Mouse (Mus musculus): ENCODE measurements around the gene Gm20604. TPM values are rescaled to one million over a fixed set of nuclear protein-coding genes. Genes with fewer than 3 reads are reported as not detected.

The Gm20604 gene
- polyA plus RNA-seq, 2 experiments: 20.4 to 23.1 TPM

- Histone ChIP-seq H3K9ac (ENCODE audit: low read depth, low read length, severe bottlenecking) (peak overlapping the region; percentile 87), H3K4me1 (ENCODE audit: control insufficient read depth, insufficient read depth, low read length) (peaks cover 43% of the 10 kb centered on the region), H3K4me2 (replicated peaks; ENCODE audit: low read depth, low read length, severe bottlenecking) (peak overlapping the region; percentile 94), H3K9me3 (ENCODE audit: control insufficient read depth, low read length) (no peaks in the 10 kb centered on the region), H3K4me3 (replicated peaks; ENCODE audit: low read length) (peak overlapping the region; percentile 75), H3K27ac (replicated peaks; ENCODE audit: low read depth, low read length) (peak overlapping the region; percentile 71), H3K27me3 (ENCODE audit: control insufficient read depth, insufficient read depth, low read length) (no peaks in the 10 kb centered on the region), H3K36me3 (ENCODE audit: control insufficient read depth, insufficient read depth, low read length) (no peaks in the 10 kb centered on the region)
- WGBS: 8% methylated on average over 4 of the region's 4 CpGs
- ATAC-seq (ENCODE audit: low FRiP score, low read depth) (no peak), DNase-seq (ENCODE audit: low spot score) (peak; percentile 46)
- TF ChIP-seq POLR2A (IDR thresholded peaks at IDR 0.05; ENCODE audit: borderline replicate concordance, extremely low read depth, insufficient read depth, insufficient read length): no peak
These were observed 55.4 kb downstream of the Gm20604 start for GRCm38 (mm10) chr12:102703111-102703412.

- Histone ChIP-seq H3K4me3 (replicated peaks; ENCODE audit: low read length) (peak overlapping the region; percentile 75), H3K9me3 (ENCODE audit: control insufficient read depth, low read length) (no peaks in the 10 kb centered on the region), H3K4me1 (ENCODE audit: control insufficient read depth, insufficient read depth, low read length) (peaks cover 47% of the 10 kb centered on the region), H3K27me3 (ENCODE audit: control insufficient read depth, insufficient read depth, low read length) (no peaks in the 10 kb centered on the region), H3K27ac (replicated peaks; ENCODE audit: low read depth, low read length) (peak overlapping the region; percentile 71), H3K36me3 (ENCODE audit: control insufficient read depth, insufficient read depth, low read length) (no peaks in the 10 kb centered on the region), H3K4me2 (replicated peaks; ENCODE audit: low read depth, low read length, severe bottlenecking) (peak overlapping the region; percentile 94), H3K9ac (ENCODE audit: low read depth, low read length, severe bottlenecking) (peak overlapping the region; percentile 87; the same call in 1 of the 2 replicates)
- 6% methylated on average over 15 of the region's 15 CpGs for WGBS
- DNase-seq (ENCODE audit: low spot score) (peak; percentile 82), ATAC-seq (ENCODE audit: low FRiP score, low read depth) (no peak)
- no peak for TF ChIP-seq POLR2A (IDR thresholded peaks at IDR 0.05; ENCODE audit: borderline replicate concordance, extremely low read depth, insufficient read depth, insufficient read length)
These were observed 55.9 kb downstream of the Gm20604 start for GRCm38 (mm10) chr12:102702356-102703110.

GRCm38 (mm10) chr12:102701691-102702207 is 56.7 kb downstream of the Gm20604 start:
- ATAC-seq (ENCODE audit: low FRiP score, low read depth): no peak
- no peak for DNase-seq (ENCODE audit: low spot score)
- WGBS: 88% methylated on average over 5 of the region's 5 CpGs
- H3K9ac ChIP-seq (ENCODE audit: low read depth, low read length, severe bottlenecking): no peak overlapping the region
- no peaks in the 10 kb centered on the region for H3K36me3 ChIP-seq (ENCODE audit: control insufficient read depth, insufficient read depth, low read length)
- H3K27ac ChIP-seq (replicated peaks; ENCODE audit: low read depth, low read length): no peak overlapping the region
- peaks cover 47% of the 10 kb centered on the region for H3K4me1 ChIP-seq (ENCODE audit: control insufficient read depth, insufficient read depth, low read length)
- no peak for TF ChIP-seq POLR2A (IDR thresholded peaks at IDR 0.05; ENCODE audit: borderline replicate concordance, extremely low read depth, insufficient read depth, insufficient read length)
- no peaks in the 10 kb centered on the region for H3K27me3 ChIP-seq (ENCODE audit: control insufficient read depth, insufficient read depth, low read length)
- no peaks in the 10 kb centered on the region for H3K9me3 ChIP-seq (ENCODE audit: control insufficient read depth, low read length)
- no peak overlapping the region for H3K4me2 ChIP-seq (replicated peaks; ENCODE audit: low read depth, low read length, severe bottlenecking)
- H3K4me3 ChIP-seq (replicated peaks; ENCODE audit: low read length): no peak overlapping the region

- H3K4me2 ChIP-seq (replicated peaks; ENCODE audit: low read depth, low read length, severe bottlenecking): no peak overlapping the region
- H3K9me3 ChIP-seq (ENCODE audit: control insufficient read depth, low read length): no peaks in the 10 kb centered on the region
- no peaks in the 10 kb centered on the region for H3K27me3 ChIP-seq (ENCODE audit: control insufficient read depth, insufficient read depth, low read length)
- no peak overlapping the region for H3K4me3 ChIP-seq (replicated peaks; ENCODE audit: low read length)
- no peak for ATAC-seq (ENCODE audit: low FRiP score, low read depth)
- no peak overlapping the region for H3K27ac ChIP-seq (replicated peaks; ENCODE audit: low read depth, low read length)
- no peaks in the 10 kb centered on the region for H3K36me3 ChIP-seq (ENCODE audit: control insufficient read depth, insufficient read depth, low read length)
- WGBS: 42% methylated on average over 12 of the region's 12 CpGs
- DNase-seq (ENCODE audit: low spot score): no peak
- H3K9ac ChIP-seq (ENCODE audit: low read depth, low read length, severe bottlenecking): no peak overlapping the region
- TF ChIP-seq POLR2A (IDR thresholded peaks at IDR 0.05; ENCODE audit: borderline replicate concordance, extremely low read depth, insufficient read depth, insufficient read length): no peak
- peaks cover 50% of the 10 kb centered on the region for H3K4me1 ChIP-seq (ENCODE audit: control insufficient read depth, insufficient read depth, low read length)
These were observed 58.0 kb downstream of the Gm20604 start for GRCm38 (mm10) chr12:102700453-102700852.

GRCm38 (mm10) chr12:102699156-102699555 is 59.3 kb downstream of the Gm20604 start:
- no peak for ATAC-seq (ENCODE audit: low FRiP score, low read depth)
- TF ChIP-seq POLR2A (IDR thresholded peaks at IDR 0.05; ENCODE audit: borderline replicate concordance, extremely low read depth, insufficient read depth, insufficient read length): no peak
- no peak overlapping the region for H3K4me2 ChIP-seq (replicated peaks; ENCODE audit: low read depth, low read length, severe bottlenecking)
- H3K4me3 ChIP-seq (replicated peaks; ENCODE audit: low read length): no peak overlapping the region
- no peaks in the 10 kb centered on the region for H3K36me3 ChIP-seq (ENCODE audit: control insufficient read depth, insufficient read depth, low read length)
- H3K9me3 ChIP-seq (ENCODE audit: control insufficient read depth, low read length): no peaks in the 10 kb centered on the region
- DNase-seq (ENCODE audit: low spot score): no peak
- no peak overlapping the region for H3K9ac ChIP-seq (ENCODE audit: low read depth, low read length, severe bottlenecking)
- no peaks in the 10 kb centered on the region for H3K27me3 ChIP-seq (ENCODE audit: control insufficient read depth, insufficient read depth, low read length)
- 36% methylated on average over 1 of the region's 1 CpGs for WGBS
- H3K4me1 ChIP-seq (ENCODE audit: control insufficient read depth, insufficient read depth, low read length): peaks cover 49% of the 10 kb centered on the region
- no peak overlapping the region for H3K27ac ChIP-seq (replicated peaks; ENCODE audit: low read depth, low read length)
